Mouse (Mus musculus) midbrain, postnatal 0 days (tissue): ENCODE measurements around the gene Ece2. TPM values are rescaled to one million over a fixed set of nuclear protein-coding genes. Genes with fewer than 3 reads are reported as not detected.

Experiments used
- ATAC-seq: fragments of 200-750 bp; cut with Nextera tagmentation; 2 replicates; pipeline ENCODE4 v1.8.0; 2017; ENCODE audit warnings: moderate number of reproducible peaks, mild to moderate bottlenecking, moderate TSS enrichment, moderate library complexity; ENCODE audit not compliant: low FRiP score
- DNase-seq: peaks from one replicate; pipeline ENCODE4 v3.0.0-alpha.2; 2015; ENCODE audit warnings: low spot score
- H3K27ac ChIP-seq: fragments of 300-500 bp; sonication (generic); 2 replicates; pipeline ENCODE4 v1.5.1; 2014; ENCODE audit warnings: low read depth, mild to moderate bottlenecking, low read length, mixed read lengths
- H3K27me3 ChIP-seq: fragments of 300-500 bp; sonication (generic); 2 replicates; pipeline ENCODE4 v1.6.1; 2014; ENCODE audit warnings: low read length, control low read depth, mixed read lengths; ENCODE audit not compliant: insufficient read depth
- H3K36me3 ChIP-seq: fragments of 300-500 bp; sonication (generic); 2 replicates; pipeline ENCODE4 v1.6.1; 2014; ENCODE audit warnings: low read length, control low read depth, mixed read lengths; ENCODE audit not compliant: insufficient read depth
- H3K4me1 ChIP-seq: fragments of 300-500 bp; sonication (generic); 2 replicates; pipeline ENCODE4 v1.6.1; 2014; ENCODE audit warnings: mild to moderate bottlenecking, control low read depth, antibody characterized with exemption, low read length, mixed read lengths; ENCODE audit not compliant: insufficient read depth
- H3K4me2 ChIP-seq: fragments of 300-500 bp; sonication (generic); 2 replicates; pipeline ENCODE4 v1.6.1; 2014; ENCODE audit warnings: low read depth, mild to moderate bottlenecking, low read length, mixed read lengths; ENCODE audit not compliant: poor library complexity, severe bottlenecking
- H3K4me3 ChIP-seq: fragments of 300-500 bp; sonication (generic); 2 replicates; pipeline ENCODE4 v1.5.1; 2014; ENCODE audit warnings: low read depth, mild to moderate bottlenecking, low read length, moderate library complexity
- H3K9ac ChIP-seq: fragments of 300-500 bp; sonication (generic); replicated peaks from 2 replicates; pipeline ENCODE4 v1.6.1; 2014; ENCODE audit warnings: mild to moderate bottlenecking, low read length, moderate library complexity, mixed read lengths; ENCODE audit not compliant: poor library complexity, severe bottlenecking
- H3K9me3 ChIP-seq: fragments of 300-500 bp; sonication (generic); 2 replicates; pipeline ENCODE4 v1.6.1; 2016; ENCODE audit warnings: low read length, control low read depth
- CTCF ChIP-seq: IDR thresholded peaks from 2 replicates; pipeline ENCODE4 v1.5.1; 2016; ENCODE audit warnings: antibody characterized with exemption, mild to moderate bottlenecking
- WGBS: fragments of 180-500 bp; shearing (Covaris S2); extraction: QIAGEN DNeasy Blood & Tissue Kit; methylation state at CpG from one replicate; pipeline ENCODE4 v1.1.7; 2014; 5-methylcytosine and 5-hydroxymethylcytosine counted together
- polyA plus RNA-seq: library from polyadenylated mRNA; unstranded; fragments of >200 nt; fragmentation: Nextera tagmentation; extraction: Ambion mirVana; gene quantifications from 2 replicates; pipeline ENCODE4 v1.2.1, GENCODE M21; 2015
- total RNA-seq: library from RNA; depleted of rRNA; stranded (reverse); fragments of >200 nt; gene quantifications from 2 replicates; pipeline ENCODE4 v1.2.3, GENCODE M21; 2014

Gene Ece2
- total and polyA plus RNA-seq, 2 experiments from 2014 or later, result 16.7 to 24.4 TPM

DNA sequence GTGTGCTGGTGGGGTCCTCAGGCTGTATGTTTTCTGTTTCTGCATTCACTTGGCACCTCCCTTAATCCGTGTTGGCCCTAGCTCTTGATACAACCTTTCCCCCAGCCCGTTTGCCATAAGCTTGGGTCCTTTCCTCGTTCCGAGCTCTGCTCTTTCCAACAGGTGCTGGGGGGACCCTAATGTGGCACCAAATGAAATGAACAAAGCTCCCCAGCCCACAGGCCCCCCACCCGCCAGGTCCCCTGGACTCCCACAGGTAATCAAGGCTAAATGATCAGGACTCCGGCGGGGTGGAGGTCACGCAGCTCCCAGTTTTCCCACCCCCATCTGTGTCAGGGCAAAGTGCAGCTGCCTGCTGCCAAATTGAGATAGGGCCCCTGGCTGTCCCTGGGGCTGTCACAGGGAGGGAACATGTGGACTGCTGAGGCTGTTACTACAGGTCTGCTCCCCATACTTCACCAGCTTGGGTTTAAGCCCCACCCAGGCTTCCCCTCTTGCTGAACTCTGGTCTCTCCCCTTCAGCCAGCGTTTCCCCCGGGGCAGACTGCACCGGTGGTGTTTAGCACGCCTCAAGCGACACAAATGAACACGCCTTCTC lies 44.2 kb downstream of the Ece2 start:
- WGBS, result 15% methylated on average over 14 of the region's 14 CpGs
- ATAC-seq (no peak), DNase-seq (no peak)
- Histone ChIP-seq H3K27me3 (no peaks in the 10 kb centered on the region), H3K4me2 (peak overlapping the region; percentile 87), H3K4me1 (peaks cover 8% of the 10 kb centered on the region), H3K9ac (peak overlapping the region; percentile 96), H3K36me3 (peaks cover 31% of the 10 kb centered on the region), H3K9me3 (no peaks in the 10 kb centered on the region), H3K27ac (peak overlapping the region; percentile 82), H3K4me3 (peak overlapping the region; percentile 92)
- TF ChIP-seq CTCF, result no peak

DNA sequence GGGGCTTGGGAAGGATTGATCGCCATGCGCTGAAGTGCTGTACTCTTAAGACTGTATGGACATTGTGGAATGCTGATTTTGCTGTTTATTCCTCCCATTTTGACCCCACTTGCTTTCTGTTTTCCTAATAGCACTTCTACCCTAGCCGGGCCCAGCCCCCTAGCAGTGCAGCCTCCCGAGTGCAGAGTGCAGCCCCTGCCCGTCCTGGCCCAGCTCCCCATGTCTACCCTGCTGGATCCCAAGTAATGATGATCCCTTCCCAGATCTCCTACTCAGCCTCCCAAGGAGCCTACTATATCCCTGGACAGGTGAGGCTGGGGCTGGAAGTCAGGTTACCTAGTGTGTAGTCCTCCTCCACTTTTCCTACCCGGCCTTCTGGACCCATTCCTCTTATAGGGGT lies 45.6 kb downstream of the Ece2 start:
- 93% methylated on average over 6 of the region's 6 CpGs for WGBS
- Histone ChIP-seq H3K4me3 (no peak overlapping the region), H3K9ac (0 out of 2 replicates have a peak overlapping the region, but pooled peaks have one; percentile 19), H3K4me2 (0 out of 2 replicates have a peak overlapping the region, but pooled peaks have one; percentile 6), H3K4me1 (peaks cover 8% of the 10 kb centered on the region), H3K9me3 (no peaks in the 10 kb centered on the region), H3K27me3 (no peaks in the 10 kb centered on the region), H3K36me3 (peaks cover 45% of the 10 kb centered on the region), H3K27ac (no peak overlapping the region)
- ATAC-seq (no peak), DNase-seq (no peak)
- no peak for TF ChIP-seq CTCF

GRCm38 (mm10) chr16:20676702-20677101 lies 47.1 kb downstream of the Ece2 start:
- DNase-seq, result no peak
- H3K27me3 ChIP-seq, result no peaks in the 10 kb centered on the region
- no peaks in the 10 kb centered on the region for H3K9me3 ChIP-seq
- peaks cover 59% of the 10 kb centered on the region for H3K36me3 ChIP-seq
- H3K4me2 ChIP-seq, result no peak overlapping the region
- TF ChIP-seq CTCF, result peak; percentile 49
- no peak overlapping the region for H3K27ac ChIP-seq
- H3K4me1 ChIP-seq, result peaks cover 8% of the 10 kb centered on the region
- H3K9ac ChIP-seq, result no peak overlapping the region
- no peak overlapping the region for H3K4me3 ChIP-seq
- ATAC-seq, result no peak
- WGBS, result 89% methylated on average over 4 of the region's 4 CpGs

DNA sequence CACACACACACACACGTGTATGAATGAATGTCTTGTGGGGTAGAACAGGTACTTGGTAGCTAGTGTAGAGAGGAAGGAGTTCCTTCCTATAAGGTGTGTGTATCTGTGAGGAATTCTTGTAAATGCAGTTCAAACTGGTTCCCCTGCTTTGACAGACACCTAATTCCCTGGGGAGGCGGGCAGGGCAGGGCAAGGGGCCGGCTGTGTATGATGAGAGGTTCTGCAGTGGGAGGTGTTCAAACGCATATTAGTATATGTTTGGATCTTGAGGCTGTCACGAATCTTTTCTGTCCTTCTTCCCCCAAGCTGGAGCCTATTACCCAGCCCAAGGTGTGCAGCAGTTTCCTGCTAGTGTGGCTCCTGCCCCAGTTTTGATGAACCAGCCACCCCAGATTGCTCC lies 47.8 kb downstream of the Ece2 start:
- WGBS, result 91% methylated on average over 5 of the region's 5 CpGs
- H3K4me2 ChIP-seq, result no peak overlapping the region
- H3K4me1 ChIP-seq, result peaks cover 8% of the 10 kb centered on the region
- H3K36me3 ChIP-seq, result peaks cover 66% of the 10 kb centered on the region
- no peak for DNase-seq
- no peak for ATAC-seq
- H3K27me3 ChIP-seq, result no peaks in the 10 kb centered on the region
- H3K9me3 ChIP-seq, result no peaks in the 10 kb centered on the region
- no peak for TF ChIP-seq CTCF
- no peak overlapping the region for H3K4me3 ChIP-seq
- H3K27ac ChIP-seq, result no peak overlapping the region
- H3K9ac ChIP-seq, result no peak overlapping the region

- no peak overlapping the region for H3K27ac ChIP-seq
- 78% methylated on average over 9 of the region's 10 CpGs for WGBS
- TF ChIP-seq CTCF, result no peak
- peaks cover 8% of the 10 kb centered on the region for H3K4me1 ChIP-seq
- no peaks in the 10 kb centered on the region for H3K27me3 ChIP-seq
- no peak overlapping the region for H3K4me3 ChIP-seq
- no peak overlapping the region for H3K4me2 ChIP-seq
- H3K36me3 ChIP-seq, result peaks cover 73% of the 10 kb centered on the region
- no peak overlapping the region for H3K9ac ChIP-seq
- ATAC-seq (no peak), DNase-seq (peak; percentile 58)
- no peaks in the 10 kb centered on the region for H3K9me3 ChIP-seq
Observed at GRCm38 (mm10) chr16:20677974-20678675, 48.5 kb downstream of the Ece2 start.

DNA sequence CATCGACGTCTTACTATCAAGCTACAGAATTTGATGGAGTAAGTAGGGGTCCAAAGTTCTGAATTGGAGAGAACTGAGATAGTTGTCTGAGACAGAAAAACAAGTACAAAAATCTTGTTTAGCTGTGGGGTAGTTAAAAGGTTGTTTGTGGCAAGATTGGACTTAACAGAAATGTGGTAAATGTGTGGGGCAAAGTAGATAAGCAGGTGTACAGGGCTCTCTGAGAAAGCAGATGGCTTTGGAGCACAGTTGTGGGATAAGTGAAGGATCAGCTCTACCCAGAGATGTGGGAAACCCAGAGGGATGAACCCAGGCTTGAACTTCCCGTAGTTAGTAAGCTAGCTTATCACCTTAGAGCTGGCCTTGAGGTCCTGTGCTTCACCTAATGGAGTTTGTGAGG lies 61.1 kb downstream of the Ece2 start:
- 91% methylated on average over 3 of the region's 3 CpGs for WGBS
- no peaks in the 10 kb centered on the region for H3K9me3 ChIP-seq
- H3K27me3 ChIP-seq, result no peaks in the 10 kb centered on the region
- H3K4me2 ChIP-seq, result no peak overlapping the region
- H3K36me3 ChIP-seq, result peaks cover 49% of the 10 kb centered on the region
- DNase-seq (no peak), ATAC-seq (no peak)
- no peak overlapping the region for H3K9ac ChIP-seq
- peaks cover 9% of the 10 kb centered on the region; the same call in 1 of the 2 replicates for H3K4me1 ChIP-seq
- no peak for TF ChIP-seq CTCF
- no peak overlapping the region for H3K4me3 ChIP-seq
- H3K27ac ChIP-seq, result no peak overlapping the region
